Comparison of ENCODE assay signal across 14 mouse cellular contexts in the genomic region with DNA sequence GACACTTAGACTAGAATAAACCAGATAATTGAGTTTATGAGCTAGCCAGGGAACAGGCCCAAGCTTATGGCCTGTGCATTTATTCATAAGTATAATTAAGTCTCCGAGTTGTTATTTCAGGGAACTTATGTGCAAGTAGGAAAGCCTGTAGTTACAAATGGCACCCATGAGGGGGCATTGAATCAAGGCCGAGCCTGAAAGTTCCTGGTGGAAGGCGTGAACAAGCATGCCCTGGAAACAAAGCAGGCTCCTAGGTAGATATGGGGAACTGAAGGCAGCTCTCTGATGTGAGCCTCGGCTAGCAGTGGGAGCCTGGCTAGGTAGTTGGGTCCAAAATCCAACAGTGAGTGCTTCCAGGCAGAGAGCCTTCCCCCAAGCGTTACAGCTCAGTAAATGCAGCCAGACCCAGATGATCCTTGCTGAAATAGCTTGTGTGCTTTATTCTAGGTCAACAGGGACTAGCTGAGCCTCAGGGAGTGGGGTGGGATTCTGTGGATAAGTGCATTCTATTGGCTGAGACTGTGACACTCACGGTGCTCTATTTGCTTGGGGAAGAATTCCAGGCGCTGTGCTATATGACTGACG. TPM values are rescaled to one million over a fixed set of nuclear protein-coding genes. Genes with fewer than 3 reads are reported as not detected.
DNase-seq lines count a peak whose midpoint lies in the region; ATAC-seq and TF ChIP-seq lines count a peak whose summit lies in the region.
"Had no signal": no experiment of that assay in that cellular context is flagged by ENCODE, and none has a peak within 500 bp of the region (broad histone marks: within the 10 kb centered on the region; RNA-seq: fewer than 3 reads in every experiment).

No protein-coding gene starts in this region.

- H3K4me2 ChIP-seq in hindbrain, embryonic 15.5 days = no peak overlapping the region
- no peak overlapping the region for H3K4me2 ChIP-seq in hindbrain, embryonic 16.5 days (ENCODE audit: low read length)
- H3K4me2 ChIP-seq: heart, embryonic 15.5 days; liver, embryonic 15.5 days; midbrain, embryonic 12.5 days had no signal

- H3K27ac ChIP-seq in hindbrain, embryonic 15.5 days (replicated peaks) = 0 out of 2 replicates have a peak overlapping the region, but pooled peaks have one; percentile 15
- no peak overlapping the region for H3K27ac ChIP-seq in hindbrain, embryonic 16.5 days (ENCODE audit: low read depth, low read length)
- H3K27ac ChIP-seq in testis, adult 2 months (ENCODE audit: control insufficient read depth, insufficient read depth, low read depth, low read length) = peak overlapping the region; percentile 66
- H3K27ac ChIP-seq: heart, embryonic 15.5 days; liver, embryonic 15.5 days; midbrain, embryonic 12.5 days had no signal

- no peaks in the 10 kb centered on the region for H3K36me3 ChIP-seq in hindbrain, embryonic 15.5 days
- H3K36me3 ChIP-seq in hindbrain, embryonic 16.5 days (ENCODE audit: control insufficient read depth, insufficient read depth, low read length) = no peaks in the 10 kb centered on the region
- no peaks in the 10 kb centered on the region for H3K36me3 ChIP-seq in testis, adult 2 months (ENCODE audit: control insufficient read depth, insufficient read depth, low read length)
- H3K36me3 ChIP-seq: heart, embryonic 15.5 days; liver, embryonic 15.5 days; midbrain, embryonic 12.5 days had no signal

- H3K9me3 ChIP-seq in hindbrain, embryonic 15.5 days = no peaks in the 10 kb centered on the region
- no peaks in the 10 kb centered on the region for H3K9me3 ChIP-seq in hindbrain, embryonic 16.5 days (ENCODE audit: control insufficient read depth, low read length)
- H3K9me3 ChIP-seq: heart, embryonic 15.5 days; liver, embryonic 15.5 days had no signal

- ATAC-seq in cerebellum, adult (ENCODE audit: insufficient number of reproducible peaks, low FRiP score, low TSS enrichment) = 0 out of 2 replicates have a peak, but pooled peaks have one; percentile 36
- no peak for ATAC-seq in hindbrain, embryonic 15.5 days (ENCODE audit: low FRiP score, low read depth)
- no peak; the same call in 1 of the 2 replicates for ATAC-seq in hindbrain, embryonic 16.5 days

- no peak overlapping the region for H3K9ac ChIP-seq in hindbrain, embryonic 15.5 days
- H3K9ac ChIP-seq in hindbrain, embryonic 16.5 days (ENCODE audit: low read depth, low read length) = no peak overlapping the region
- H3K9ac ChIP-seq: heart, embryonic 15.5 days; liver, embryonic 15.5 days; midbrain, embryonic 12.5 days had no signal

- 36% methylated on average over 8 of the region's 8 CpGs for WGBS in hindbrain, embryonic 15.5 days
- WGBS in hindbrain, embryonic 16.5 days = 37% methylated on average over 8 of the region's 8 CpGs

- no peak for DNase-seq in cerebellum, postnatal 4 days (ENCODE audit: low spot score in 2 of 2)
- no peak for DNase-seq in testis, postnatal 10 days (ENCODE audit: low spot score)
- DNase-seq in thymus, postnatal 4 days = no peak
- no peak for DNase-seq in layer of hippocampus, adult 18-20 months (ENCODE audit: low spot score in 2 of 2)
- DNase-seq: kidney, postnatal 14 days had no signal

- H3K4me1 ChIP-seq in hindbrain, embryonic 15.5 days (replicated peaks) = no peaks in the 10 kb centered on the region
- no peaks in the 10 kb centered on the region for H3K4me1 ChIP-seq in hindbrain, embryonic 16.5 days (ENCODE audit: control insufficient read depth, insufficient read depth, low read depth, low read length)
- no peaks in the 10 kb centered on the region for H3K4me1 ChIP-seq in testis, adult 2 months (ENCODE audit: control insufficient read depth, insufficient read depth, low read length)
- H3K4me1 ChIP-seq: heart, embryonic 15.5 days; liver, embryonic 15.5 days; midbrain, embryonic 12.5 days had no signal

- no peaks in the 10 kb centered on the region for H3K27me3 ChIP-seq in hindbrain, embryonic 15.5 days
- no peaks in the 10 kb centered on the region for H3K27me3 ChIP-seq in hindbrain, embryonic 16.5 days (replicated peaks; ENCODE audit: control insufficient read depth, insufficient read depth, low read length)
- no peaks in the 10 kb centered on the region for H3K27me3 ChIP-seq in testis, adult 2 months (ENCODE audit: control insufficient read depth, insufficient read depth, low read length)
- H3K27me3 ChIP-seq: heart, embryonic 15.5 days; liver, embryonic 15.5 days; midbrain, embryonic 12.5 days had no signal

- no peak overlapping the region for H3K4me3 ChIP-seq in hindbrain, embryonic 15.5 days
- H3K4me3 ChIP-seq in hindbrain, embryonic 16.5 days (ENCODE audit: low read length) = no peak overlapping the region
- H3K4me3 ChIP-seq in testis, adult 2 months (ENCODE audit: control insufficient read depth, low read depth, low read length) = peak overlapping the region; percentile 41
- H3K4me3 ChIP-seq: heart, embryonic 15.5 days; liver, embryonic 15.5 days; midbrain, embryonic 12.5 days had no signal

- TF ChIP-seq POLR2A in testis, adult 2 months (IDR thresholded peaks at IDR 0.05; ENCODE audit: control insufficient read depth, low read depth, low read length) = no peak

- no peak for TF ChIP-seq CTCF in testis, adult 2 months (IDR thresholded peaks at IDR 0.05; ENCODE audit: control insufficient read depth, insufficient read depth, insufficient replicate concordance, low read depth, low read length)

RNA-seq across cellular contexts. Expression of gene Mapk8ip2, which starts 11.1 kb away (rescaled TPM):
- polyA plus RNA-seq in hindbrain, embryonic 15.5 days (2015; fragmentation: Nextera tagmentation; extraction: Ambion mirVana) = 78.0 and 87.6 TPM in 2 replicates
- polyA plus RNA-seq in hindbrain, embryonic 16.5 days (2015; fragmentation: Nextera tagmentation; extraction: Ambion mirVana) = 84.5 and 88.1 TPM in 2 replicates
- polyA plus RNA-seq in testis, adult 2 months (2012; rRNA removed) = 31.9 and 34.3 TPM in 2 replicates
- total RNA-seq in layer of hippocampus, adult 18-20 months (2021) = 100 to 1,000 TPM; 266 to 269 TPM

RNA-seq across cellular contexts. Expression of gene Chkb, which starts 12.9 kb away (rescaled TPM):
- 89.8 and 91.9 TPM in 2 replicates for polyA plus RNA-seq in hindbrain, embryonic 15.5 days (2015; fragmentation: Nextera tagmentation; extraction: Ambion mirVana)
- 82.1 and 85.6 TPM in 2 replicates for polyA plus RNA-seq in hindbrain, embryonic 16.5 days (2015; fragmentation: Nextera tagmentation; extraction: Ambion mirVana)
- 50.7 and 52.8 TPM in 2 replicates for polyA plus RNA-seq in testis, adult 2 months (2012; rRNA removed)
- total RNA-seq in layer of hippocampus, adult 18-20 months (2021) = 10 to 100 TPM; 40.5 to 41.1 TPM

RNA-seq across cellular contexts. Expression of gene Gm44502, which starts 13.1 kb away (rescaled TPM):
- polyA plus RNA-seq in hindbrain, embryonic 15.5 days (2015; fragmentation: Nextera tagmentation; extraction: Ambion mirVana) = not detected in 2 replicates
- polyA plus RNA-seq in hindbrain, embryonic 16.5 days (2015; fragmentation: Nextera tagmentation; extraction: Ambion mirVana) = 0.11 TPM in 1 of 2 replicates, not detected in the other
- polyA plus RNA-seq in testis, adult 2 months (2012; rRNA removed) = 1.2 and 1.9 TPM in 2 replicates
- total RNA-seq in layer of hippocampus, adult 18-20 months (2021) = under 1 TPM in 1 of 2 experiments, not detected in 1; 0.42 TPM
- total RNA-seq: left cerebral cortex, postnatal 14 days had no signal
- polyA plus RNA-seq: liver, embryonic 15.5 days; midbrain, embryonic 12.5 days; thymus, postnatal 0 days had no signal

RNA-seq across cellular contexts. Expression of gene C730034F03Rik, which starts 13.2 kb away (rescaled TPM):
- 6.2 and 7.2 TPM in 2 replicates for polyA plus RNA-seq in hindbrain, embryonic 15.5 days (2015; fragmentation: Nextera tagmentation; extraction: Ambion mirVana)
- 5.3 and 5.9 TPM in 2 replicates for polyA plus RNA-seq in hindbrain, embryonic 16.5 days (2015; fragmentation: Nextera tagmentation; extraction: Ambion mirVana)
- 6.4 and 7.6 TPM in 2 replicates for polyA plus RNA-seq in testis, adult 2 months (2012; rRNA removed)
- 1 to 10 TPM; 2.2 to 3.4 TPM for total RNA-seq in layer of hippocampus, adult 18-20 months (2021)

RNA-seq across cellular contexts. Expression of gene Cpt1b, which starts 16.9 kb away (rescaled TPM):
- 0.97 and 1.2 TPM in 2 replicates for polyA plus RNA-seq in hindbrain, embryonic 15.5 days (2015; fragmentation: Nextera tagmentation; extraction: Ambion mirVana)
- polyA plus RNA-seq in hindbrain, embryonic 16.5 days (2015; fragmentation: Nextera tagmentation; extraction: Ambion mirVana) = 0.60 and 1.4 TPM in 2 replicates
- 374 and 414 TPM in 2 replicates for polyA plus RNA-seq in testis, adult 2 months (2012; rRNA removed)
- 1 to 10 TPM; 1.2 to 2.2 TPM for total RNA-seq in layer of hippocampus, adult 18-20 months (2021)
